Mouse (Mus musculus): ENCODE data around the gene AA986860.

GRCm38 (mm10) chr1:130742201-130742600 is 10.4 kb downstream of the AA986860 start:
- TF ChIP-seq POLR2A (IDR thresholded peaks at IDR 0.05; ENCODE audit: insufficient read depth, low read depth, low read length) (no peak), CTCF (IDR thresholded peaks at IDR 0.05) (no peak), EP300 (IDR thresholded peaks at IDR 0.05; ENCODE audit: insufficient read depth, low read depth, low read length) (no peak)

All from heart, adult 2 months (tissue).